Mouse (Mus musculus): ENCODE results near the gene Foxl2. TPM values are rescaled to one million over a fixed set of nuclear protein-coding genes. Genes with fewer than 3 reads are reported as not detected.

The Foxl2 gene
- polyA plus RNA-seq, 1 experiment from 2014 or later: 2.0 TPM

DNA sequence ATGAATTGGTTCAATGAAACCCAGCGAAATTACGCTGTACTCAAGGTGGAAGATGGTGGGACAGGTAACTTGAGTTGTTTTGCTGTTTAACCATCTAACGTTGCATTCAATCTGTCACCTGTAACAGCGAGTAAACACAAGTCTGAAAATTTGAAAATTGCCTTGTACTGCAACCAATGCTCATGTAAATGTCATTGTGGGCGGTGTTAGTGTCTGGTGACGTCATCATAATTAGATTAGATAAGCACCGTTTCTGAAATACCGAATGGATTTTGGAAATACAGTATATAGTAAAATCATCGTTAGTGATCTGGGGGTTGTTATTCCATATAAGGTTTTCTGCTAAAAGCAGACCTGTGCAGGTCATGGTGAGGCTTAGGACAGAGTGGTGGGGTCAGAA is 32.0 kb downstream of the Foxl2 start:
- H3K36me3 ChIP-seq: no peaks in the 10 kb centered on the region
- peak overlapping the region; percentile 94 for H3K4me3 ChIP-seq (replicated peaks)
- WGBS: 44% methylated on average over 9 of the region's 9 CpGs

DNA sequence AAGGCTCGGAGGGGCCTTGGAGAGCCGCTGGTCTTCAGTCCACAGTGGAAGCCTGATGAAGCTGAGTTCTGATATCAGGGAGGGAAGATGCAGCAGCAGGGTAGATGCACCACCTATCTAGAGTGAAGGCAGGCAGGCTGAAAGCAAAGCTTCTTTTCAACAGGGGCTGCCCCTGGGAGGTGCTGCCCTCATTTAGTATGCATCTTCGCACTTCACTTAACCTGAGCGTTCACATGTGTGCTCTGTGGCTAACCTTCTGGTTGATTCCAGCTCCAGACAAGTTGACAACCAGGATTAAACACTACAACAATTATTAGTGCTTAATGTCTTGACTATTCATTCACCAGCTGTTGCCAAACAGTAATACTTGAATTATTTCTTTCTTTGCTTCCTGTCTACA is 39.0 kb downstream of the Foxl2 start:
- no peak overlapping the region for H3K9ac ChIP-seq
- no peak overlapping the region for H3K4me3 ChIP-seq (replicated peaks)
- H3K36me3 ChIP-seq: peaks cover 10% of the 10 kb centered on the region
- no peak for ATAC-seq (ENCODE audit: insufficient number of reproducible peaks, low FRiP score, low TSS enrichment, low read depth)
- WGBS: 90% methylated on average over 4 of the region's 4 CpGs
- H3K27ac ChIP-seq (replicated peaks): no peak overlapping the region
- no peaks in the 10 kb centered on the region for H3K9me3 ChIP-seq (replicated peaks)
- H3K4me1 ChIP-seq: no peaks in the 10 kb centered on the region
- no peak overlapping the region for H3K4me2 ChIP-seq (replicated peaks)
- H3K27me3 ChIP-seq: no peaks in the 10 kb centered on the region

More for the DNA sequence above, 32.0 kb downstream of the Foxl2 start:
- Histone ChIP-seq H3K4me1 (peaks cover 7% of the 10 kb centered on the region), H3K4me2 (replicated peaks) (peak overlapping the region; percentile 94), H3K27ac (replicated peaks) (no peak overlapping the region), H3K9ac (0 out of 2 replicates have a peak overlapping the region, but pooled peaks have one; percentile 60), H3K9me3 (replicated peaks) (no peaks in the 10 kb centered on the region), H3K27me3 (peaks cover 22% of the 10 kb centered on the region)
- ATAC-seq (ENCODE audit: insufficient number of reproducible peaks, low FRiP score, low TSS enrichment, low read depth): no peak

- 73% methylated on average over 9 of the region's 9 CpGs for WGBS
- ATAC-seq (ENCODE audit: insufficient number of reproducible peaks, low FRiP score, low TSS enrichment, low read depth): no peak
Observed at GRCm38 (mm10) chr9:98999881-99000339, 44.8 kb downstream of the Foxl2 start.

DNA sequence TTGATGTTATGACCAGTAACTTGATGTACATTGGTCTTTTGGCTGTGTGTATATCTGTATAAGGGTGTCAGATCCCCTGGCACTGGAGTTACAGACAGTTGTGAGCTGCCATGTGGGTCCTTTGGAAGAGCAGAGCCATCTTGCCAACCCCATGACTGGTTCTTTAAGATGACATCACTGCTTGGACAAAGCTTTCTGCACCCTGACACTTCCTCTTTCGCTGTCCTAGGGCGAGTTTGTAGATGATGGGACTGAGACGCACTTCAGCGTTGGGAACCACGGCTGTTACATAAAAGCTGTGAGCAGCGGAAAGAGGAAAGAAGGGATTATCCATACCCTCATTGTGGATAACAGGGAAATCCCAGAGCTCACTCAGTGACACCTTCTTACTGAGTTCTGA is 46.2 kb downstream of the Foxl2 start:
- no peak overlapping the region for H3K4me3 ChIP-seq (replicated peaks)
- H3K9me3 ChIP-seq (replicated peaks): no peaks in the 10 kb centered on the region
- peaks cover 9% of the 10 kb centered on the region for H3K36me3 ChIP-seq
- H3K4me2 ChIP-seq (replicated peaks): no peak overlapping the region
- no peaks in the 10 kb centered on the region for H3K27me3 ChIP-seq
- no peaks in the 10 kb centered on the region for H3K4me1 ChIP-seq
- no peak for ATAC-seq (ENCODE audit: insufficient number of reproducible peaks, low FRiP score, low TSS enrichment, low read depth)
- no peak overlapping the region for H3K9ac ChIP-seq
- WGBS: 90% methylated on average over 6 of the region's 6 CpGs
- no peak overlapping the region for H3K27ac ChIP-seq (replicated peaks)

More at GRCm38 (mm10) chr9:98999881-99000339, 44.8 kb downstream of the Foxl2 start:
- Histone ChIP-seq H3K27me3 (no peaks in the 10 kb centered on the region), H3K27ac (replicated peaks) (no peak overlapping the region), H3K36me3 (peaks cover 9% of the 10 kb centered on the region), H3K9ac (no peak overlapping the region), H3K4me2 (replicated peaks) (no peak overlapping the region), H3K4me1 (no peaks in the 10 kb centered on the region), H3K4me3 (replicated peaks) (no peak overlapping the region), H3K9me3 (replicated peaks) (no peaks in the 10 kb centered on the region)

Other genes starting within 250 kb of the Foxl2 start
- gene Prr23a1, start 112.8 kb upstream of the Foxl2 start, polyA plus RNA-seq (2015; fragmentation: Nextera tagmentation; extraction: Ambion mirVana): not detected in 2 replicates
- gene Prr23a2, start 98.8 kb upstream of the Foxl2 start, polyA plus RNA-seq (2015; fragmentation: Nextera tagmentation; extraction: Ambion mirVana): not detected in 2 replicates
- 0.12 TPM in 1 of 2 replicates, not detected in the other for gene Prr23a3, start 90.5 kb upstream of the Foxl2 start, polyA plus RNA-seq (2015; fragmentation: Nextera tagmentation; extraction: Ambion mirVana)
- not detected in 2 replicates for gene 7420426K07Rik, start 52.2 kb upstream of the Foxl2 start, polyA plus RNA-seq (2015; fragmentation: Nextera tagmentation; extraction: Ambion mirVana)
- gene Faim, start 31.1 kb downstream of the Foxl2 start, polyA plus RNA-seq (2015; fragmentation: Nextera tagmentation; extraction: Ambion mirVana): 39.7 and 47.6 TPM in 2 replicates
- not detected in 2 replicates for gene Gm1123, start 80.4 kb downstream of the Foxl2 start, polyA plus RNA-seq (2015; fragmentation: Nextera tagmentation; extraction: Ambion mirVana)
- 1.3 and 1.6 TPM in 2 replicates for gene Pik3cb, start 185.3 kb downstream of the Foxl2 start, polyA plus RNA-seq (2015; fragmentation: Nextera tagmentation; extraction: Ambion mirVana)

Data from embryonic facial prominence, embryonic 15.5 days (tissue).